Mouse (Mus musculus): Measurements from ENCODE around the gene Mmp14.

DNA sequence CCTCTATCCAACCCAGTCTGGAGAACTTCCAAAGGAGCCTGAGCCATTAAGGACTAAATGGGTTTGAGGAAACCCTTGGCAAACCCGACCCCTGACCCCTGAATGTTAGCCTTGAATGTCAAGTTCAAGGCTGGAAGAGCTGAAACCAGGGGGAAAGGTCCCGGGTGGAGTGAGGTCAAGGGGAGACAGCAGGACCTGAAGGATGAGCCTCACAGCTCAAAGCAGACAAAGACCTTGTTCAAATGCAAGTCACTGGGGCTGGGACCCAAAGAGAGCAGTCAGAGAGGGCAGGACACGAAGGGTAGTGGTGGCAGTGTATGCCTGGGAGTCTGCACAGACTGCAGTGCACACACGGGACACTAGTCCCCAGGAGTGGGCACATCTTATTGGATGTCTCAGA lies 10.0 kb downstream of the Mmp14 start:
- TF ChIP-seq CTCF (conservative IDR thresholded peaks at IDR 0.05; ENCODE audit: low read length) (no peak), NANOG (IDR thresholded peaks at IDR 0.05; ENCODE audit: borderline replicate concordance, low read length) (no peak)

Measured in E14TG2a.4 (cell line).